Mouse (Mus musculus) midbrain, postnatal 0 days (tissue): ENCODE measurements around the gene Prpf8. TPM values are rescaled to one million over a fixed set of nuclear protein-coding genes. Genes with fewer than 3 reads are reported as not detected.
A peak's percentile ranks its signal among the peaks of the same experiment; 100 is the strongest.

Experiments
- ATAC-seq: fragments of 200-750 bp; cut with Nextera tagmentation; 2 replicates; pipeline ENCODE4 v1.8.0; 2017; ENCODE audit warnings: moderate number of reproducible peaks, mild to moderate bottlenecking, moderate TSS enrichment, moderate library complexity; ENCODE audit not compliant: low FRiP score
- DNase-seq: peaks from one replicate; pipeline ENCODE4 v3.0.0-alpha.2; 2015; ENCODE audit warnings: low spot score
- H3K27ac ChIP-seq: fragments of 300-500 bp; sonication (generic); 2 replicates; pipeline ENCODE4 v1.5.1; 2014; ENCODE audit warnings: low read depth, mild to moderate bottlenecking, low read length, mixed read lengths
- H3K27me3 ChIP-seq: fragments of 300-500 bp; sonication (generic); 2 replicates; pipeline ENCODE4 v1.6.1; 2014; ENCODE audit warnings: low read length, control low read depth, mixed read lengths; ENCODE audit not compliant: insufficient read depth
- H3K36me3 ChIP-seq: fragments of 300-500 bp; sonication (generic); 2 replicates; pipeline ENCODE4 v1.6.1; 2014; ENCODE audit warnings: low read length, control low read depth, mixed read lengths; ENCODE audit not compliant: insufficient read depth
- H3K4me1 ChIP-seq: fragments of 300-500 bp; sonication (generic); 2 replicates; pipeline ENCODE4 v1.6.1; 2014; ENCODE audit warnings: mild to moderate bottlenecking, control low read depth, antibody characterized with exemption, low read length, mixed read lengths; ENCODE audit not compliant: insufficient read depth
- H3K4me2 ChIP-seq: fragments of 300-500 bp; sonication (generic); 2 replicates; pipeline ENCODE4 v1.6.1; 2014; ENCODE audit warnings: low read depth, mild to moderate bottlenecking, low read length, mixed read lengths; ENCODE audit not compliant: poor library complexity, severe bottlenecking
- H3K4me3 ChIP-seq: fragments of 300-500 bp; sonication (generic); 2 replicates; pipeline ENCODE4 v1.5.1; 2014; ENCODE audit warnings: low read depth, mild to moderate bottlenecking, low read length, moderate library complexity
- H3K9ac ChIP-seq: fragments of 300-500 bp; sonication (generic); replicated peaks from 2 replicates; pipeline ENCODE4 v1.6.1; 2014; ENCODE audit warnings: mild to moderate bottlenecking, low read length, moderate library complexity, mixed read lengths; ENCODE audit not compliant: poor library complexity, severe bottlenecking
- H3K9me3 ChIP-seq: fragments of 300-500 bp; sonication (generic); 2 replicates; pipeline ENCODE4 v1.6.1; 2016; ENCODE audit warnings: low read length, control low read depth
- CTCF ChIP-seq: IDR thresholded peaks from 2 replicates; pipeline ENCODE4 v1.5.1; 2016; ENCODE audit warnings: antibody characterized with exemption, mild to moderate bottlenecking
- WGBS: fragments of 180-500 bp; shearing (Covaris S2); extraction: QIAGEN DNeasy Blood & Tissue Kit; methylation state at CpG from one replicate; pipeline ENCODE4 v1.1.7; 2014; 5-methylcytosine and 5-hydroxymethylcytosine counted together
- polyA plus RNA-seq: library from polyadenylated mRNA; unstranded; fragments of >200 nt; fragmentation: Nextera tagmentation; extraction: Ambion mirVana; gene quantifications from 2 replicates; pipeline ENCODE4 v1.2.1, GENCODE M21; 2015
- total RNA-seq: library from RNA; depleted of rRNA; stranded (reverse); fragments of >200 nt; gene quantifications from 2 replicates; pipeline ENCODE4 v1.2.3, GENCODE M21; 2014

Gene Prpf8
- total and polyA plus RNA-seq, 2 experiments from 2014 or later, result 27.6 to 121 TPM

- ATAC-seq (0 out of 2 replicates have a peak, but pooled peaks have one; percentile 4), DNase-seq (no peak)
- 9% methylated on average over 38 of the region's 38 CpGs for WGBS
- Histone ChIP-seq H3K27me3 (no peaks in the 10 kb centered on the region), H3K4me3 (peak overlapping the region; percentile 59), H3K9me3 (no peaks in the 10 kb centered on the region), H3K27ac (peak overlapping the region; percentile 99), H3K4me1 (peaks cover 16% of the 10 kb centered on the region), H3K36me3 (no peaks in the 10 kb centered on the region), H3K4me2 (peak overlapping the region; percentile 96), H3K9ac (peak overlapping the region; percentile 97)
- TF ChIP-seq CTCF, result no peak
Measured at GRCm38 (mm10) chr11:75532340-75533277, 46.0 kb downstream of the Prpf8 start.

GRCm38 (mm10) chr11:75533314-75534015 lies 46.8 kb downstream of the Prpf8 start:
- WGBS, result 75% methylated on average over 6 of the region's 6 CpGs
- H3K4me1 ChIP-seq, result peaks cover 16% of the 10 kb centered on the region
- no peak for TF ChIP-seq CTCF

GRCm38 (mm10) chr11:75534286-75535033 lies 47.8 kb downstream of the Prpf8 start:
- no peak for ATAC-seq
- Histone ChIP-seq H3K9ac (no peak overlapping the region), H3K4me1 (peaks cover 16% of the 10 kb centered on the region)

More at GRCm38 (mm10) chr11:75533314-75534015, 46.8 kb downstream of the Prpf8 start:
- peak overlapping the region; percentile 99 for H3K27ac ChIP-seq
- H3K9ac ChIP-seq, result peak overlapping the region; percentile 46; the same call in 1 of the 2 replicates
- H3K36me3 ChIP-seq, result no peaks in the 10 kb centered on the region
- DNase-seq, result no peak
- H3K27me3 ChIP-seq, result no peaks in the 10 kb centered on the region
- H3K4me2 ChIP-seq, result peak overlapping the region; percentile 96
- ATAC-seq, result no peak
- no peaks in the 10 kb centered on the region for H3K9me3 ChIP-seq
- H3K4me3 ChIP-seq, result peak overlapping the region; percentile 59

GRCm38 (mm10) chr11:75535106-75535795 lies 48.6 kb downstream of the Prpf8 start:
- DNase-seq (no peak), ATAC-seq (no peak)
- no peaks in the 10 kb centered on the region for H3K9me3 ChIP-seq
- no peaks in the 10 kb centered on the region for H3K36me3 ChIP-seq
- no peak overlapping the region for H3K27ac ChIP-seq
- H3K4me2 ChIP-seq, result peak overlapping the region; percentile 96
- no peaks in the 10 kb centered on the region for H3K27me3 ChIP-seq
- H3K4me3 ChIP-seq, result peak overlapping the region; percentile 16
- TF ChIP-seq CTCF, result no peak
- WGBS, result 67% methylated on average over 13 of the region's 13 CpGs
- H3K9ac ChIP-seq, result no peak overlapping the region
- H3K4me1 ChIP-seq, result peaks cover 16% of the 10 kb centered on the region

More at GRCm38 (mm10) chr11:75534286-75535033, 47.8 kb downstream of the Prpf8 start:
- no peaks in the 10 kb centered on the region for H3K36me3 ChIP-seq
- no peaks in the 10 kb centered on the region for H3K9me3 ChIP-seq
- H3K27me3 ChIP-seq, result no peaks in the 10 kb centered on the region
- no peak for DNase-seq
- H3K4me2 ChIP-seq, result peak overlapping the region; percentile 96
- TF ChIP-seq CTCF, result no peak
- no peak overlapping the region for H3K27ac ChIP-seq
- WGBS, result 41% methylated on average over 4 of the region's 4 CpGs
- peak overlapping the region; percentile 16; the same call in 1 of the 2 replicates for H3K4me3 ChIP-seq
